Mouse (Mus musculus) megakaryocyte, embryonic 14.5 days (primary cell): ENCODE measurements around the gene Pde2a. TPM values are rescaled to one million over a fixed set of nuclear protein-coding genes. Genes with fewer than 3 reads are reported as not detected.

Experiments used
- H3K27me3 ChIP-seq: replicated peaks from 2 replicates; pipeline ENCODE3; 2012; ENCODE audit warnings: inconsistent platforms
- H3K36me3 ChIP-seq: replicated peaks from 2 replicates; pipeline ENCODE3; 2012; ENCODE audit warnings: low read length, inconsistent platforms, mixed read lengths
- H3K4me1 ChIP-seq: 2 replicates; pipeline ENCODE4 v1.6.1; 2012; ENCODE audit warnings: inconsistent platforms
- H3K4me3 ChIP-seq: replicated peaks from 2 replicates; pipeline ENCODE3; 2012; ENCODE audit warnings: moderate library complexity, mild to moderate bottlenecking, inconsistent platforms
- H3K9me3 ChIP-seq: 2 replicates; pipeline ENCODE4 v1.6.1; 2012; ENCODE audit warnings: inconsistent platforms
- FLI1 ChIP-seq: IDR thresholded peaks from 2 replicates; pipeline ENCODE4 v1.6.1; 2012; ENCODE audit warnings: low read length, inconsistent platforms, mixed read lengths
- GATA1 ChIP-seq: IDR thresholded peaks from 3 replicates; pipeline ENCODE4 v1.6.1; 2012; ENCODE audit warnings: mixed read lengths, low read length, inconsistent platforms, borderline replicate concordance
- polyA plus RNA-seq: library from polyadenylated mRNA; stranded (reverse); fragments of >175 nt; gene quantifications from 2 replicates; pipeline ENCODE4 v1.2.3, GENCODE M21; 2012; ENCODE audit warnings: low replicate concordance; ENCODE audit not compliant: insufficient read depth

Gene Pde2a
- polyA plus RNA-seq, 1 experiment, result 0.63 TPM

DNA sequence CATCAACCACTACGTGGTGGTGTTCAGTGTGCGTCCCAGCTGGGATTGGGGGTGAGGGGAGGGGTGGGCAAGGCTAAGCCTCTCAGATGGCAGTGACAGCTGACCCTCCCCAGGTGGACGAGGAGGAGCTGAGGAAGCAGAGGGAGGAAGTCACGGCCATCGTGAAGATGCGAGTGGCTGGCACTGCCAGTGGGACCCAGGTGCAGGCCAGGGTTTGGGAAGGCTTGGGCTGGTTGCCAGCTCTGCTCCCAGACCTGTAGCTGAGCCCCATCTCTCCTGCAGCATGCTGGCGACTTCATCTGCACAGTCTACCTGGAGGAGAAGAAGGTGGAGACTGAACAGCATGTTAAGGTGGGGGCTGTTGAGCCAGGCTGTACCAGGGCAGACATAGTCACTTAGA, 20.0 kb upstream of the Pde2a start:
- peaks cover 100% of the 10 kb centered on the region for H3K36me3 ChIP-seq
- no peaks in the 10 kb centered on the region for H3K27me3 ChIP-seq
- peaks cover 74% of the 10 kb centered on the region for H3K4me1 ChIP-seq
- 0 out of 2 replicates have a peak, but pooled peaks cover 5% of the 10 kb centered on the region for H3K9me3 ChIP-seq
- peak overlapping the region; percentile 18 for H3K4me3 ChIP-seq
- TF ChIP-seq FLI1, result no peak
- TF ChIP-seq GATA1, result no peak

DNA sequence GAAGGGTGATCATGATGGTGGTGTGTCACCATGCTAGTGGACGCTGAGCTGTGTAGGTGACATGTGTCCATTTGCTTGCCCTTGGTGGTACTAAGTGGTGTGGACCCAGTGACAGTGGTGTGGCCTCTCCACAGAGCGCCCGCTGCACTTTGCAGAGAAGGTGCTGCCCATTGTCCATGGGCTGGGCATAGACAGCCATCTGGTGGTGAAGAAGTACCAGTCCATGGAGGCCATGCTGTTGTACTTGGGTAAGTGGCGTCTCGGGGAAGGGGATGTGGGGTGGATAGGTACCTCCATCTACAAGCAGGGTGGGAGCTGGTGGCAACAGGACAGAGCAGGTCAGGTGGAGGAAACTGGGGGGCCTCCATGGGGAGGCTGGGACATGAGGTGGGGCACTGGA, 17.7 kb upstream of the Pde2a start:
- peaks cover 83% of the 10 kb centered on the region for H3K4me1 ChIP-seq
- H3K27me3 ChIP-seq, result no peaks in the 10 kb centered on the region

DNA sequence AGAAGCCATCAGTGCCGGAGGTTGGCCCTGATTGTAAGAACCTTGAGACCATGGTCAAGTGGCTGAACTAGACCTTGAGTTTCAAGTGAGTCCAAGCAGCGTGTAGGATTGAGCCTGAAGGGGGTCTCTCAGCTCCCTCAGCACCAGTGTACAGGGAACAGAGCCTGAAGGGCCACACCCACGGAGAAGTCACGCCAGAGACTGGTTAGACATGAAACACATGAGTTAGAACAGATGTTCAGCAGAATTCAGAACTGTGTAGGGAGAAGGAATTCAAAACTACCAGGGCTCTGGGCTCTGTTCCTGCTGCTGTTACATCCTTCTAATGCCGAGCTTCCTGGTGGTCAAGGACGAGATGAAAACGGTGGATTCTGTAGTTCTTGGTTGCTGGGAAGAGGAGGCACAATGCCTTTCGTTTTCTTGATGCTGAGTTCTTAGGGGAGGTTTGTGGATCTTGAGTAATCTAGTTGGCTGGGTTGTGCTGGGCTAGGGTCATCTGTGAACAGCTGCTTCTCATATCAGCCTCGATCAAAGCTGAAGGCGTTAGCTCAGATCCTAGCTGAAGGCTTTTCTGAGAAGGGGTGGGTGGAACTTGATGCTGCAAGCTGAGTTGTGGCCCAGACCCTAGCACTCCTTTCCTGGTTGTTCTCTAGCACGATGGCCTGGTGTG, 11.1 kb upstream of the Pde2a start, which contains the start of gene Gm45837:
Gene Gm45837, plus strand, starts transcription at position 620 of the 670 bp plus-strand sequence.
- Histone ChIP-seq H3K4me1 (peaks cover 84% of the 10 kb centered on the region), H3K27me3 (no peaks in the 10 kb centered on the region), H3K9me3 (peaks cover 9% of the 10 kb centered on the region), H3K4me3 (no peak within 1 kb of the TSS), H3K36me3 (peaks cover 99% of the 10 kb centered on the region)
- no peak for TF ChIP-seq GATA1
- TF ChIP-seq FLI1, result no peak

More for the DNA sequence above, 17.7 kb upstream of the Pde2a start:
- H3K4me3 ChIP-seq, result no peak overlapping the region
- peaks cover 3% of the 10 kb centered on the region for H3K9me3 ChIP-seq
- H3K36me3 ChIP-seq, result peaks cover 100% of the 10 kb centered on the region
- TF ChIP-seq GATA1, result no peak
- no peak for TF ChIP-seq FLI1

DNA sequence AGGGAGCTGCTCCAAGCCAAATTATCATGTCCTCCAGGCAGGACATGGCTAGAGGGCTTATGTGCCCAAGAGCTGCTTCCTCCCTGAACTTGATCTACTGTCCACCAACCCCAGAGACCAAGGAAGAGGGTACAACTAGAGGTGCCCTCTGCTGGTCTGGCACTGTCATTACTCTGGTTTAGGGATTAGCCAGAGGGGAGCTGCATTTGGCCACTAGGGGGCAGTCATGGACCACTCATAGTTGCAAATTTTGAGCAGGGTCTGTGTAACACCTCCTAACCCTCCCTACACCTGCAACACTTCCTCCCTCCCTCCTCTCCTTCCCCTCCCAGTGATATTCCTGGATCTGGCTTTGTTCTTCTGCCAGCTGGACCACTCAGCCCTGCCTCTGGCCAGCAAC, 8.7 kb upstream of the Pde2a start:
- peaks cover 92% of the 10 kb centered on the region for H3K4me1 ChIP-seq
- no peaks in the 10 kb centered on the region for H3K27me3 ChIP-seq
- no peak for TF ChIP-seq FLI1
- peaks cover 97% of the 10 kb centered on the region for H3K36me3 ChIP-seq
- peaks cover 9% of the 10 kb centered on the region for H3K9me3 ChIP-seq
- H3K4me3 ChIP-seq, result no peak overlapping the region

DNA sequence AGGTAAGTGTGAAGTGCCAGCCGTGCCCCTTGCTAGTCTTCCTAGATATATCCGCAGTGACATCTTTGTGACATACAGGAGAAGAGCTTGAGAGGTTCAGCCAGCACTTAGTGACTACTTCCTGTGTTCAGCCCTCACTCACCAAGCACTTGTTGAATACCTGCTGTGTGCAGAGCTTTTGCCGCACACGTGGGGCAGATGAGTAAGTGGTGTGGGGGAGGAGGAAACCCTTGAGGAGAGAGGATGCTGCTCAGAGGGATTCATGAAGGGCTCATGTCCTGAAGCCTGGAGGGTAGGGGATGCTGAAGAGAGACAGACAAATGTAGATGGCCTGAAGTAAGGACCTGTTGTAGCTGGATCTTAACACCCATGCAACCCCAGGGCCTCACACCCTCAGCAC, 7.3 kb upstream of the Pde2a start:
- Histone ChIP-seq H3K27me3 (no peaks in the 10 kb centered on the region), H3K4me1 (peaks cover 89% of the 10 kb centered on the region), H3K36me3 (peaks cover 83% of the 10 kb centered on the region), H3K4me3 (peak overlapping the region; percentile 56), H3K9me3 (peaks cover 2% of the 10 kb centered on the region)
- TF ChIP-seq FLI1, result no peak

DNA sequence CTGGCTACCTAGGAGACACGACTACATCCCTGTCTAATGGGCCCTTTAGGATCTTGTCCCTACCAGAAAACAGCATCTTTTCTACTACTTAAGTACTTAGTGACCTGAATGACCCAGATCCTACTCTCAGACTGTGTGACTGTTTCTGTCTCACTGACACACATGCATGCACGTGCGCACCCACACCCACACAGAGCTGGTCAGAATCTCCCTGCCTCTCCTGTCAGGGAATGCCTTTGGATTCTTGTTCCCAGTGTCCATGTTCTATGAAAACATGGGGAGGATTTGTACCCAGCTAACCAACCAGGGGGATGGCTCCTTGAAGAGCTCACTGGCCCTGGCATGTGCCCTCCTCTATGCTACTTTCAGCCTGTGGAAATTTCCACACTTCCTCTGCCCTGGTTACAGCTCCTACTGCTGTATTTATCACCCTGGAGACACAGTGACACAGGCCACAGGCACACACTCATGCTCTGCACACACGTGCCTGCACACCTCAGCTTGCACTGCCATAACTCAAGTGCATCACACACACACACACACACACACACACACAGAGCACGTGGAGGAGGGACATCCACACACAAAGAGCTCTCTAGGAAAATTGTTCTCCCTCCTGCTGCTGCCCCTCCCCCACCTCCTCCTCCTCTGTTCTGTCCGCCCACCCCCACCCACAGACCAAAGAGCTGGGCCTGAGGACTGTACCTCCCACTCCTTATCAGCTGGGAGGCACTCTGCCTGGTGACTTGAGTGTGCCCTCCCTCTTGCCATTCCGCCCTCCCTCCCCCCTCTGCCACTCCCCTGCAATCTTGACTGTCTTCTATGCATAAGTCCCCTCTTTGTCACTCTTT, 6.6 kb upstream of the Pde2a start:
- H3K4me1 ChIP-seq, result peaks cover 92% of the 10 kb centered on the region
- no peaks in the 10 kb centered on the region for H3K9me3 ChIP-seq
- TF ChIP-seq GATA1 (no peak), FLI1 (no peak)
- no peaks in the 10 kb centered on the region for H3K27me3 ChIP-seq
- peaks cover 76% of the 10 kb centered on the region for H3K36me3 ChIP-seq
- H3K4me3 ChIP-seq, result peak overlapping the region; percentile 65

DNA sequence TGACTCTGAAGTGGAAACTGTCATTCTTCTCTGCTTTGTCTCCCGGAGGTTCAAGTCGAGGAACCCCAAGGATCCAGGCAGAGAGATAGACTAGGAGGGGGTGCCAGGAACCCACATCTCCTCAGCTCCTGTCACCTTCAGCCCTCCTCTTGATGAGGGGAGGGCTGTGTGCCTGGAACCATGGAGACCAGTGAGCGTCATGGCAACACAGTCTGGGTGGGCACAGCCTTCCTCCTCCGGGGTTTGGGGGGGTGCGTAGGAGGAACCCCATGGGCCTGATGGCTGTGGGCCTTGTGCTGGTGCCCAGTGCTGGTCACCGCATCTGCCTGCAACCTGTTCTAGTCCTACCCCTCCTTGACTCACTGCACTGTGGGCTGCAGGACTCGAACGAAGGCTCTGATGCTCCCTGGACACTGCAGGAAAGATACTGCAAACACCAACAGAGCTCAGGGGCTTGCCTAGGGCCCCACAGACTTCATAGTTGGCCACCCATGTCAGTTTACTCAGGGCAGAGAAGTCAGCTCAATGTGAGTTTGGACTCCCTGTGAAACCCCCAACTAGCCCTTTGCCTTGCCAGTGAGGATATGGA, 5.9 kb upstream of the Pde2a start:
- TF ChIP-seq GATA1 (no peak), FLI1 (no peak)
- H3K36me3 ChIP-seq, result peaks cover 69% of the 10 kb centered on the region

DNA sequence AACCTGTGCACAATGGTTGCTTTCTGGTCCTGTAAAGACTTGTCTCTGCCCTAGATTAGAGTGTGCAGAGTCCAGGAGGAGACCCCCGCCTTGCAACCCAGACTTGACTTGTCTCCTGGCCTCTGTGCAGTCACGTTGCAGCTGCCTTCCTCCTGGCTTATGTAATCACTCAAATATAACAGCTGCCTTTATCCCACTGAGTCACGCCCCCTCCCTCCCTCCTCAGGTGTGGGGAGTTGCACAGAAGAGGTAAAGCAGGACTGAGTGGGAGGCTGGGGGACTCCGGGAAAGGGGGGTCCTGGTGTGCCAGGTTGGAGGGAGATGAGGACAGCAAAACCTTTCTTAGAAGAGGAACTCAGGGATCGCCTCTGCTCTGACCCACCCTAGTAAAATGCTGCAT, 5.1 kb upstream of the Pde2a start:
- TF ChIP-seq GATA1, result no peak
- TF ChIP-seq FLI1, result no peak
- Histone ChIP-seq H3K4me1 (peaks cover 86% of the 10 kb centered on the region), H3K36me3 (peaks cover 61% of the 10 kb centered on the region), H3K27me3 (peaks cover 5% of the 10 kb centered on the region), H3K9me3 (no peaks in the 10 kb centered on the region), H3K4me3 (no peak overlapping the region)

More for the DNA sequence above, 5.9 kb upstream of the Pde2a start:
- Histone ChIP-seq H3K4me1 (peaks cover 86% of the 10 kb centered on the region), H3K9me3 (no peaks in the 10 kb centered on the region), H3K4me3 (peak overlapping the region; percentile 42), H3K27me3 (no peaks in the 10 kb centered on the region)

DNA sequence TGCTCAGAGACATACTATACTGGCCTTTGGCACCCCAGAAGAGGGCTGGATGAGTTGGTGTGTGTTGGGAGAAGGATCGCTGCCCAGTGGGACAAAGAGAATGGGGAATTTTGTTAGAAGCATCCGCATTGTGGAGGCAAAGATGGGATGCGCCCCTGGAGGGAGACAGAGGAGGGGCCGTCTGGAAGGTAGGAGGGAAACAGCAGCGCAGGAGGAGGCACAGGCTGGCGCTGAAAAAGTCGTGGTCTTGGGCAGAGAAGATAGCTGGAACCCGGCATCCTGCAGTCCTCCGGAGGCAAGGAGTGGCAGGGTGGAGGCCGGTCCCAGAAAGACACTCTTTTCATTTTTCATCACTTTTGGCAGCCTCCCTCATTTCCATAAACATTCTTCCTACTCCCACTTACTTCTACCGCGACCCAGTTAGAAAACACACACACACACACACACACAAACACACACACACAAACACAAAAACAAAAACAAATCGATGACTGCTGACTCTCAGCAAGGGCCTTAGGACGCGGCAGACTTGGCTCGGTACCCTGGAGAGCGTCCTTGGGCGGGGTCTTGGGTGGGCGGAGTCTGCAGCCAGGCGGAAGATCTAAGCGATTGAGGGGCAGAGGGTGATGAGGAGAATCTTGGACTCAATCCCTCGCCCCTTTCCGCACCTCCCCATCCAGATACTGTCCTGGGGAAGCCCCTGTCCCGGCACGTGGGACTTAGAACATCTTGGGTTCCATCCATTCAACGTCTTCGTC, 2.3 kb upstream of the Pde2a start:
- no peaks in the 10 kb centered on the region for H3K9me3 ChIP-seq
- H3K4me1 ChIP-seq, result peaks cover 70% of the 10 kb centered on the region
- TF ChIP-seq GATA1 (no peak), FLI1 (no peak)

More for the DNA sequence above, 2.3 kb upstream of the Pde2a start:
- peaks cover 33% of the 10 kb centered on the region for H3K36me3 ChIP-seq
- H3K27me3 ChIP-seq, result peaks cover 26% of the 10 kb centered on the region
- H3K4me3 ChIP-seq, result peak overlapping the region; percentile 18
